Mouse (Mus musculus): ENCODE measurements around the gene Ccl12. TPM values are rescaled to one million over a fixed set of nuclear protein-coding genes. Genes with fewer than 3 reads are reported as not detected.

The Ccl12 gene
- total RNA-seq (2023), result not detected

GRCm38 (mm10) chr11:82101529-82101928 is at the start of gene Ccl12:
Gene Ccl12, plus strand, starts transcription at chr11:82101845.

GRCm38 (mm10) chr11:82057646-82058045 is 44.0 kb upstream of the Ccl12 start, which contains the start of gene Ccl11:
Gene Ccl11, plus strand, starts transcription at chr11:82057823.

GRCm38 (mm10) chr11:82114885-82115284 is 13.2 kb downstream of the Ccl12 start, which contains the start of gene Ccl8:
Gene Ccl8, plus strand, starts transcription at chr11:82115185.

Other genes with a start within 250 kb of the Ccl12 start
- gene 5530401A14Rik, start 241.2 kb upstream of the Ccl12 start, total RNA-seq (2023), result not detected
- not detected for gene Asic2, start 133.4 kb upstream of the Ccl12 start, total RNA-seq (2023)
- gene Ccl2, start 66.3 kb upstream of the Ccl12 start, total RNA-seq (2023), result 10 to 100 TPM; 51.1 to 63.6 TPM
- not detected for gene Gm17268, start 63.3 kb upstream of the Ccl12 start, total RNA-seq (2023)
- under 1 TPM in 1 of 2 experiments, not detected in 1; 0.90 TPM for gene Ccl7, start 56.1 kb upstream of the Ccl12 start, total RNA-seq (2023)
- gene Ccl11, start 44.0 kb upstream of the Ccl12 start, total RNA-seq (2023), result not detected
- gene Ccl8, start 13.3 kb downstream of the Ccl12 start, total RNA-seq (2023), result not detected
- not detected for gene Ccl1, start 203.8 kb downstream of the Ccl12 start, total RNA-seq (2023)